Comparison of ENCODE assay signal across 8 mouse cellular contexts in genomic region chr8:83747661-83748346, GRCm38 (mm10). TPM values are rescaled to one million over a fixed set of nuclear protein-coding genes. Genes with fewer than 3 reads are reported as not detected.
DNase-seq lines count a peak whose midpoint lies in the region; ATAC-seq and TF ChIP-seq lines count a peak whose summit lies in the region.

No protein-coding gene starts in this region.

- peaks cover 37% of the 10 kb centered on the region for H3K4me1 ChIP-seq in forebrain, embryonic 10.5 days
- H3K4me1 ChIP-seq in heart, embryonic 14.5 days (ENCODE audit: control insufficient read depth in 2 of 2, insufficient read depth in 2 of 2, low read length in 2 of 2), result peaks cover 16 to 20% of the 10 kb centered on the region in 2 experiments
- H3K4me1 ChIP-seq in kidney, embryonic 15.5 days, result peaks cover 21% of the 10 kb centered on the region
- peaks cover 14% of the 10 kb centered on the region for H3K4me1 ChIP-seq in lung, adult 2 months (ENCODE audit: control insufficient read depth, insufficient read depth, low read length)
- H3K4me1 ChIP-seq in neural tube, embryonic 11.5 days (ENCODE audit: control insufficient read depth, insufficient read depth, low read length), result peaks cover 9% of the 10 kb centered on the region
- H3K4me1 ChIP-seq in thymus, adult 2 months (replicated peaks; ENCODE audit: control insufficient read depth, insufficient read depth, low read length), result peaks cover 39% of the 10 kb centered on the region

- peak; percentile 84 for ATAC-seq in heart, embryonic 14.5 days (ENCODE audit: insufficient number of reproducible peaks, insufficient read depth, low FRiP score, low read depth)
- peak; percentile 85 for ATAC-seq in kidney, embryonic 15.5 days (replicated peaks; ENCODE audit: low FRiP score)
- ATAC-seq in neural tube, embryonic 11.5 days (ENCODE audit: insufficient read depth, low FRiP score, low TSS enrichment), result peak; percentile 55; the same call in 1 of the 2 replicates

- no peaks in the 10 kb centered on the region for H3K36me3 ChIP-seq in forebrain, embryonic 10.5 days (replicated peaks)
- no peaks in the 10 kb centered on the region for H3K36me3 ChIP-seq in heart, embryonic 14.5 days (ENCODE audit: control insufficient read depth, insufficient read depth, low read length)
- H3K36me3 ChIP-seq in kidney, embryonic 15.5 days, result no peaks in the 10 kb centered on the region
- no peaks in the 10 kb centered on the region for H3K36me3 ChIP-seq in neural tube, embryonic 11.5 days (ENCODE audit: control insufficient read depth, insufficient read depth, low read length)
- H3K36me3 ChIP-seq in thymus, adult 2 months (ENCODE audit: control insufficient read depth, insufficient read depth, low read length), result no peaks in the 10 kb centered on the region

- no peak for TF ChIP-seq CTCF in lung, adult 2 months (IDR thresholded peaks at IDR 0.05; ENCODE audit: insufficient read depth, low read length)
- TF ChIP-seq CTCF in thymus, adult 2 months (IDR thresholded peaks at IDR 0.05; ENCODE audit: borderline replicate concordance, control insufficient read depth, extremely low read depth, insufficient read depth, low read length, poor library complexity), result no peak

- peak overlapping the region; percentile 49 for H3K4me3 ChIP-seq in forebrain, embryonic 10.5 days
- peak overlapping the region; percentile 41 to 48 for H3K4me3 ChIP-seq in heart, embryonic 14.5 days (ENCODE audit: control insufficient read depth in 1 of 2, insufficient read depth in 1 of 2, low read depth in 1 of 2, low read length in 2 of 2)
- peak overlapping the region; percentile 37 for H3K4me3 ChIP-seq in kidney, embryonic 15.5 days (replicated peaks)
- H3K4me3 ChIP-seq in lung, adult 2 months (replicated peaks; ENCODE audit: extremely low read depth, low read depth, low read length), result peak overlapping the region; percentile 1
- peak overlapping the region; percentile 24 for H3K4me3 ChIP-seq in neural tube, embryonic 11.5 days (ENCODE audit: low read depth, low read length)
- H3K4me3 ChIP-seq in thymus, adult 2 months (ENCODE audit: control insufficient read depth, insufficient read depth, low read length), result peak overlapping the region; percentile 26

- peak; percentile 69; the same call in 1 of the 2 replicates for TF ChIP-seq POLR2A in lung, adult 2 months (IDR thresholded peaks at IDR 0.05; ENCODE audit: borderline replicate concordance, extremely low read depth, low read depth, low read length)
- TF ChIP-seq POLR2A in thymus, adult 2 months (IDR thresholded peaks at IDR 0.05; ENCODE audit: control insufficient read depth, extremely low read depth, insufficient read depth, low read length, poor library complexity), result 0 out of 2 replicates have a peak, but pooled peaks have one; percentile 19

- peak; percentile 36 for DNase-seq in ovary, postnatal 36 days (ENCODE audit: low spot score)
- DNase-seq in ovary, adult 18-20 months (ENCODE audit: low spot score), result no peak
- peak; percentile 36 for DNase-seq in forebrain, embryonic 10.5 days (ENCODE audit: extremely low spot score, low spot score)
- DNase-seq in lung, adult 2 months, result peak; percentile 67
- peak; percentile 63 for DNase-seq in neural tube, embryonic 11.5 days (ENCODE audit: low spot score)
- DNase-seq in thymus, adult 2 months, result peak; percentile 59

- H3K9me3 ChIP-seq in forebrain, embryonic 10.5 days, result no peaks in the 10 kb centered on the region
- no peaks in the 10 kb centered on the region for H3K9me3 ChIP-seq in heart, embryonic 14.5 days (ENCODE audit: control insufficient read depth, low read length)
- no peaks in the 10 kb centered on the region for H3K9me3 ChIP-seq in kidney, embryonic 15.5 days (replicated peaks)
- no peaks in the 10 kb centered on the region for H3K9me3 ChIP-seq in neural tube, embryonic 11.5 days (ENCODE audit: control insufficient read depth, low read length)

- H3K27ac ChIP-seq in forebrain, embryonic 10.5 days, result peak overlapping the region; percentile 72; the same call in 1 of the 2 replicates
- peak overlapping the region; percentile 89 to 92 for H3K27ac ChIP-seq in heart, embryonic 14.5 days (replicated peaks in 1 of 2; ENCODE audit: control insufficient read depth in 1 of 2, insufficient read depth in 1 of 2, low read depth in 2 of 2, low read length in 2 of 2)
- H3K27ac ChIP-seq in kidney, embryonic 15.5 days, result peak overlapping the region; percentile 64
- H3K27ac ChIP-seq in neural tube, embryonic 11.5 days (ENCODE audit: low read depth, low read length), result no peak overlapping the region
- H3K27ac ChIP-seq in thymus, adult 2 months (ENCODE audit: control insufficient read depth, insufficient read depth, low read length), result peak overlapping the region; percentile 79

- H3K27me3 ChIP-seq in forebrain, embryonic 10.5 days (ENCODE audit: poor library complexity, severe bottlenecking), result peaks cover 66% of the 10 kb centered on the region
- no peaks in the 10 kb centered on the region for H3K27me3 ChIP-seq in heart, embryonic 14.5 days (ENCODE audit: control insufficient read depth, insufficient read depth, low read length)
- peaks cover 14% of the 10 kb centered on the region for H3K27me3 ChIP-seq in kidney, embryonic 15.5 days
- H3K27me3 ChIP-seq in neural tube, embryonic 11.5 days (ENCODE audit: control insufficient read depth, insufficient read depth, low read length), result peaks cover 17% of the 10 kb centered on the region
- no peaks in the 10 kb centered on the region for H3K27me3 ChIP-seq in thymus, adult 2 months (ENCODE audit: control insufficient read depth, insufficient read depth, low read length)

- WGBS in forebrain, embryonic 10.5 days, result 4% methylated on average over 28 of the region's 28 CpGs
- WGBS in heart, embryonic 14.5 days, result under 1% methylated on average over 28 of the region's 28 CpGs
- WGBS in kidney, embryonic 15.5 days, result 2% methylated on average over 28 of the region's 28 CpGs
- WGBS in lung, adult 2 months, result 1% methylated on average over 28 of the region's 28 CpGs
- 2% methylated on average over 28 of the region's 28 CpGs for WGBS in neural tube, embryonic 11.5 days
- 2% methylated on average over 28 of the region's 28 CpGs for WGBS in thymus, adult 2 months

- H3K9ac ChIP-seq in heart, embryonic 14.5 days (ENCODE audit: low read length), result peak overlapping the region; percentile 74
- peak overlapping the region; percentile 37; the same call in 1 of the 2 replicates for H3K9ac ChIP-seq in kidney, embryonic 15.5 days
- H3K9ac ChIP-seq in neural tube, embryonic 11.5 days (ENCODE audit: low read length), result peak overlapping the region; percentile 59

- H3K4me2 ChIP-seq in heart, embryonic 14.5 days (ENCODE audit: low read length), result peak overlapping the region; percentile 83
- peak overlapping the region; percentile 62 for H3K4me2 ChIP-seq in kidney, embryonic 15.5 days
- H3K4me2 ChIP-seq in neural tube, embryonic 11.5 days (ENCODE audit: low read depth), result peak overlapping the region; percentile 58

RNA-seq across cellular contexts. Expression of gene Adgre5, which starts 6.7 kb away (rescaled TPM):
- polyA plus RNA-seq in forebrain, embryonic 10.5 days (2016; fragmentation: Nextera tagmentation; extraction: Ambion mirVana), result 8.3 and 9.2 TPM in 2 replicates
- polyA plus RNA-seq in heart, embryonic 14.5 days (2014; fragmentation: Nextera tagmentation; extraction: Ambion mirVana), result 35.6 and 35.9 TPM in 2 replicates
- polyA plus RNA-seq in kidney, embryonic 15.5 days (2015; fragmentation: Nextera tagmentation; extraction: Ambion mirVana), result 31.9 and 35.4 TPM in 2 replicates
- polyA plus RNA-seq in lung, adult 2 months (2012; rRNA removed), result 557 and 634 TPM in 2 replicates
- polyA plus RNA-seq in neural tube, embryonic 11.5 days (2014; fragmentation: Nextera tagmentation; extraction: Ambion mirVana), result 16.3 and 18.0 TPM in 2 replicates
- 190 and 193 TPM in 2 replicates for polyA plus RNA-seq in thymus, adult 2 months (2012; rRNA removed)

RNA-seq across cellular contexts. Expression of gene Ddx39, which starts 32.8 kb away (rescaled TPM):
- 364 and 371 TPM in 2 replicates for polyA plus RNA-seq in forebrain, embryonic 10.5 days (2016; fragmentation: Nextera tagmentation; extraction: Ambion mirVana)
- polyA plus RNA-seq in heart, embryonic 14.5 days (2014; fragmentation: Nextera tagmentation; extraction: Ambion mirVana), result 114 and 119 TPM in 2 replicates
- 189 and 192 TPM in 2 replicates for polyA plus RNA-seq in kidney, embryonic 15.5 days (2015; fragmentation: Nextera tagmentation; extraction: Ambion mirVana)
- polyA plus RNA-seq in lung, adult 2 months (2012; rRNA removed), result 18.4 and 24.0 TPM in 2 replicates
- 214 and 223 TPM in 2 replicates for polyA plus RNA-seq in neural tube, embryonic 11.5 days (2014; fragmentation: Nextera tagmentation; extraction: Ambion mirVana)
- polyA plus RNA-seq in thymus, adult 2 months (2012; rRNA removed), result 157 and 171 TPM in 2 replicates

RNA-seq across cellular contexts. Expression of gene Pkn1, which starts 48.8 kb away (rescaled TPM):
- 29.0 and 29.3 TPM in 2 replicates for polyA plus RNA-seq in forebrain, embryonic 10.5 days (2016; fragmentation: Nextera tagmentation; extraction: Ambion mirVana)
- polyA plus RNA-seq in heart, embryonic 14.5 days (2014; fragmentation: Nextera tagmentation; extraction: Ambion mirVana), result 19.5 and 22.7 TPM in 2 replicates
- 29.3 and 34.6 TPM in 2 replicates for polyA plus RNA-seq in kidney, embryonic 15.5 days (2015; fragmentation: Nextera tagmentation; extraction: Ambion mirVana)
- 148 and 168 TPM in 2 replicates for polyA plus RNA-seq in lung, adult 2 months (2012; rRNA removed)
- polyA plus RNA-seq in neural tube, embryonic 11.5 days (2014; fragmentation: Nextera tagmentation; extraction: Ambion mirVana), result 29.3 and 29.5 TPM in 2 replicates
- polyA plus RNA-seq in thymus, adult 2 months (2012; rRNA removed), result 321 and 324 TPM in 2 replicates
